Mouse (Mus musculus) CD4-positive helper T cell, adult 2 months (primary cell): ENCODE results near the gene Gm9376.

Experiments used
- DNase-seq: peaks from one replicate; pipeline ENCODE4 v3.0.0-alpha.2; 2012; ENCODE audit warnings: low read depth, missing footprints, low spot score

Gene Gm9376

GRCm38 (mm10) chr14:118282272-118282671, 15.5 kb downstream of the Gm9376 start:
- no peak for DNase-seq

GRCm38 (mm10) chr14:118282917-118283316, 16.2 kb downstream of the Gm9376 start:
- DNase-seq: no peak

GRCm38 (mm10) chr14:118286096-118286495, 19.3 kb downstream of the Gm9376 start:
- DNase-seq: no peak

GRCm38 (mm10) chr14:118289133-118289532, 22.4 kb downstream of the Gm9376 start:
- no peak for DNase-seq

- DNase-seq: no peak
Measured at GRCm38 (mm10) chr14:118290009-118290408, 23.2 kb downstream of the Gm9376 start.

- DNase-seq: no peak
Measured at GRCm38 (mm10) chr14:118302606-118303005, 35.8 kb downstream of the Gm9376 start.

GRCm38 (mm10) chr14:118304560-118304959, 37.8 kb downstream of the Gm9376 start:
- DNase-seq: no peak

- no peak for DNase-seq
Measured at GRCm38 (mm10) chr14:118305951-118306350, 39.2 kb downstream of the Gm9376 start.

GRCm38 (mm10) chr14:118307060-118307459, 40.3 kb downstream of the Gm9376 start:
- DNase-seq: no peak

- no peak for DNase-seq
Measured at GRCm38 (mm10) chr14:118311703-118312102, 44.9 kb downstream of the Gm9376 start.

GRCm38 (mm10) chr14:118312664-118313063, 45.9 kb downstream of the Gm9376 start:
- no peak for DNase-seq

- DNase-seq: no peak
Measured at GRCm38 (mm10) chr14:118313931-118314330, 47.2 kb downstream of the Gm9376 start.

- no peak for DNase-seq
Measured at GRCm38 (mm10) chr14:118317260-118317659, 50.5 kb downstream of the Gm9376 start.
